Mouse (Mus musculus): ENCODE measurements at regions not wholly inside any gene's neighbourhood (a gene's known extent, or its start where the extent isn't known, plus 50 kb on each side); places are given as distances from the start of the nearest gene placed in this dataset.

DNA sequence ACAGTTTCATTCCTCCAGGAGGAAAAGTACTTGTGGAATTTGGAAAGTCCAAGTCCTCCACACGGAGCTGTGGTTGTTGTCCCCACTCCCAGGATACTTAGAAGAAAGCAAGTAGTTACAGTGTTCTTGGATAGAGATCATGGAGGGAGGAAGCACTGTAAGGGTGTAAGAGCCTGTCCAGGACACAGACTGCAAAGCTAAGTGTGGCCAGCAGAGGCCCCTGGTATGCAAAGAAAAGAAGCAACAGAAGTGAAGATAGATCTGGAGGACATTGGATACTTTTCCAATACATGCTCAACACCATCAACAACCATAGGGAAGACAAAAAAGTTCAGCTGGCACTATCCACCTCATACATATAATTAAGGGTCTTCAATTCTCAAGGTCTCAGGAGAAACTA, 197.4 kb downstream of the Meis1 start:
- TF ChIP-seq CTCF (IDR thresholded peaks at IDR 0.05; ENCODE audit: low read depth) (peak; percentile 55), EP300 (IDR thresholded peaks at IDR 0.05; ENCODE audit: low read depth) (no peak)

Data from liver, postnatal 0 days (tissue).